Mouse (Mus musculus): ENCODE results near the gene Camp. TPM values are rescaled to one million over a fixed set of nuclear protein-coding genes. Genes with fewer than 3 reads are reported as not detected.
"Not testable (repeated sequence)": the region's sequence is repeated elsewhere in the genome, so short reads cannot be mapped to it uniquely, and the experiment has no call there.

Gene Camp
- total RNA-seq, 2 experiments from 2014 or later: not detected

DNA sequence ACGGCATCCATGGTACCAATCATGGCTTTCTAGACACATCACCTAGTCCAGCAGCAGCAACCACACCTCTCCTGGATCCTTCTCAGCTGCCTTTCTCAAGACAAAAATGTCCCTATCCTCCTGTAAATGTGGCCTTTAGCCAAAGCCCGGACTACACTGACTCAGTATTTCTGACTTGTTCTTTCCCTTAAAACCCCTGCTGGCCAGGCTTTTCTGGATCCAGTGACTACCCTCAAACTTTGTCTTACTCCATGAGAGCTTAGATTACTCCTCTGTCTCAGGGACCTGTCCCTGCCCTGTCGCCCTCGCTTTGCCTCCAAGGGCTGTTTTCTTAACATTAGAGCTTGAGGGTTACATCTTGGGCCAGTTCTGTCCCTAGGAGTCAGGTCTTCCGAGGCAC is 682 bp upstream of the Camp start:
- no peak for DNase-seq

GRCm38 (mm10) chr9:109833088-109833412 is 16.4 kb downstream of the Camp start:
- no peak for DNase-seq

- peak; percentile 76 for DNase-seq
Measured at GRCm38 (mm10) chr9:109832391-109833087, 16.9 kb downstream of the Camp start, which contains the start of gene Nme6. TSS of gene Nme6 (plus strand) at chr9:109832749.

- DNase-seq: no peak
Measured at GRCm38 (mm10) chr9:109826181-109826580, 23.2 kb downstream of the Camp start.

DNA sequence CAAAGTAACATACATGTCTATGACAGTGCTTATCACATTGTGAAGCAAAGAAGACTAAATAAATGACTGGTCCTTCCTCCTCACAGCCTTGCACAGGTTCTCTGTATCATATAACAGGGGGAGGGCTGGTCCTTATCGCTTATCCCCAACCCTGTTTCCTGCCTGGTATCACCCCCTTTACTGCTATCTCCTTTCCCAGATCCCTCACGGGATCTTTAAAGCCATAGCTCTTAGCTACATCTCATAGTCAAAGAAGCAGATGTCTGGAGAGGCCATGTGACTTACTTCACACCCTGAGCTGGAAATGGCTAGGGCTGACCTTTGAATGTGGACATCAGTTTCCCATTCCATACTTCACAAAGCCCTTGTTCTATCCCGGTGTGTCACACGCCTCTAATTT is 23.7 kb downstream of the Camp start:
- no peak for DNase-seq

GRCm38 (mm10) chr9:109816341-109816740 is 33.1 kb downstream of the Camp start:
- no peak for DNase-seq

DNA sequence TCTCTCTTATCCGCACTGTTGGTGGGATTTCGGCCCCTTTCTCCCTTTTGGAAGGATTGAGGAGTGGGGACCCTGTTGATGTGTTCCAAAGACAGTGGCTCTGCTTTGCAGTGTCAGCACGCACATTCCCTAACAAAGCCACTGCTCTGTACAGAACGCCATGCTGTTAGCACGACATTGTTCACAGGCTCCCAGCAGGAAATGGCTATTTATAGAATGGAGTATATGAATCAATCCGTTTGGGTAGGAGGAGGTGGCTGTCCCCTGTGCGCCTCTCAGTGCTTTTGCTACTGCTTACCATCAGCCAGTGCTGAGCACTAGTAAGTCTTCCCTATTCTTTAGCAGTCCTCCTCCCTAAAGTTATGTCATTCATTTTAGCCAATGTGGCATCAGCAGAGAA is 36.0 kb downstream of the Camp start:
- DNase-seq: no peak

- DNase-seq: no peak
Measured at GRCm38 (mm10) chr9:109811980-109812379, 37.4 kb downstream of the Camp start, which contains the start of gene Spink8. TSS of gene Spink8 (plus strand) at chr9:109812280.

- no peak for DNase-seq
Measured at GRCm38 (mm10) chr9:109807898-109808297, 41.5 kb downstream of the Camp start.

GRCm38 (mm10) chr9:109806695-109807293 is 42.6 kb downstream of the Camp start:
- DNase-seq: no peak

- DNase-seq: no peak
Measured at GRCm38 (mm10) chr9:109806260-109806659, 43.2 kb downstream of the Camp start.

DNA sequence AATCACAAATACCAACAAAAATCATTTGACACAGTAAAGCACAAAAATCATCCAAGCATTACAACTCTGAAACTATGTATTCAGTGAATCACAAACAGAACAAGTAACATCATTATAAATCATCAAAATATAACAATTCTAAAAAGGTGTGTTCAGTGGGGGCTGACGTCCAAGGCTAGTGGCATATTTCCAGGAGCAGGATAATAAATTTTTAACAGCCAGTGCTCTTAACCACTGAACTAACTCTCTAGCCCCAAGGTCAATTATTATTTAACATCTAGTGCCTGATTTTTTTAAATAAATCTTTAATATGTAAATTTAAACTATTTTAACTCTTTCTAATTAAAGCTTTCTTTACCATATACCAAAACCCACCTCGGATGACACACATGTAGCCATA is 43.8 kb downstream of the Camp start:
- DNase-seq: not testable (repeated sequence)

- no peak for DNase-seq
Measured at GRCm38 (mm10) chr9:109798051-109798450, 51.4 kb downstream of the Camp start.

Small RNAs within 50 kb of the gene (microRNA-seq; reads per million reads assigned to microRNA genes)
- gene Mir7089 (ENCODE audit: borderline replicate concordance in 2 of 2): 0 reads per million in 2 experiments

Other genes with a start within 250 kb of the Camp start
- not detected for gene Fbxw24, start 223.6 kb downstream of the Camp start, total RNA-seq (2021)
- not detected for gene Fbxw25, start 185.0 kb downstream of the Camp start, total RNA-seq (2021)
- gene Fbxw18, start 146.9 kb downstream of the Camp start, total RNA-seq (2021): not detected
- not detected for gene Fbxw26, start 103.5 kb downstream of the Camp start, total RNA-seq (2021)
- not detected for gene Fbxw27, start 58.9 kb downstream of the Camp start, total RNA-seq (2021)
- gene Spink8, start 37.3 kb downstream of the Camp start, total RNA-seq (2021): not detected
- 10 to 100 TPM; 22.1 to 26.8 TPM for gene Nme6, start 16.9 kb downstream of the Camp start, total RNA-seq (2021)
- 1 to 10 TPM; 3.6 to 3.7 TPM for gene Cdc25a, start 26.0 kb upstream of the Camp start, total RNA-seq (2021)
- 100 to 1,000 TPM; 426 to 444 TPM for gene Map4, start 81.8 kb upstream of the Camp start, total RNA-seq (2021)

Measured in gastrocnemius, postnatal 25 days (tissue).